Mouse (Mus musculus) spleen, adult 18-20 months (tissue): ENCODE results near the gene Afp.

Experiments used
- DNase-seq, 2 experiments: peaks; one replicate each; pipeline ENCODE4 v3.0.0; 2022; ENCODE audit warnings: mixed read lengths in 2 of 2

Afp gene

GRCm38 (mm10) chr5:90509828-90510592 lies 19.5 kb downstream of the Afp start:
- DNase-seq = no peak

DNA sequence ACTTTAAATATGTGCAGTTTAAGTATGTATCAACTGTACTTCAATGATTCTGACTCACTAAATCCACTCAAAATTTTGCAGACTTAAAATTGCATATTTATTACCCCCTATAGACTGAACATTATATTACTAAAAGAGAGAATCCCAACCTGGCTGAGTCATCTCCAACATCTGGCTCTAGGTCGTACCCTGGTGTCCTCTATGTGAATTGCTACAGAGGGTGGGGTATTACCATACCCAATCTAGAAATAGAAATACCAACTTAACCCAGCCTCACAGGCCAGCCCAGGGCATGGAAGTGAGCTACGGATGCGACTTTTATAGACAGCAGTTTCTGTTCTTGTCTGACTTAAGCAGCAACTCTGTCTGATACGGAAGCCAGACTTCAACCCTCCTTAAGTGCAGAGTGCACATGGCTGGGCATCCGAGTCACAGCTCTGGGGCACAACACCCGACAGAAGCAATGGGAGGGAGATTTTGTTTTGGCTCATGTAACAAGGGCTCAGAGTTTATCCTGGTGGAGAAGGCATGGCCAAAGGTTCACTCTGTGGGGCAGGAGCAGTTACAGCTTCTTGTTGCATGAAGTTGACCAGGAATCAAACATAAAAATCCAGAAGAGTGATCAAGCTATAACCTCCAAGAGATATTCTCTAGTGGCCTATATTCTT lies 21.9 kb downstream of the Afp start:
- DNase-seq = no peak

DNA sequence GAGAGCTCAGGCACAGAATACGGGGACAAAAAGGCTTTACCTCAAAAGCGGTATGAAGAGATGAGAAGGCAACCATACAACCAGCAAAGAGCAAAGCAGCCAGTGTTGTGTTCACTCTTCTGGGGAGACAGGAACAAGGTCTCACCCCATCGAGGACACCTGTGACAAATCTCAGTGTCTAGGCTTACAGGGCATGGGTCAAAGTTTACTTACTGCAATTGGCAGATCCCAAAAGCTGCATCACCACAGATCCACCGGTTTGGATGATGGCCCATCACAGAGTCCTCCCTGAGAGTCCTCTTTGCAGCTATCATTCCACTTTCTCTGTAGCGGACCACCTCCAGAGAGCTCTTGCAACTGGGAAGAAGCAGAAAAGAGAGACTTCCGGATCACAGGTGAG lies 25.0 kb downstream of the Afp start:
- DNase-seq = no peak

DNA sequence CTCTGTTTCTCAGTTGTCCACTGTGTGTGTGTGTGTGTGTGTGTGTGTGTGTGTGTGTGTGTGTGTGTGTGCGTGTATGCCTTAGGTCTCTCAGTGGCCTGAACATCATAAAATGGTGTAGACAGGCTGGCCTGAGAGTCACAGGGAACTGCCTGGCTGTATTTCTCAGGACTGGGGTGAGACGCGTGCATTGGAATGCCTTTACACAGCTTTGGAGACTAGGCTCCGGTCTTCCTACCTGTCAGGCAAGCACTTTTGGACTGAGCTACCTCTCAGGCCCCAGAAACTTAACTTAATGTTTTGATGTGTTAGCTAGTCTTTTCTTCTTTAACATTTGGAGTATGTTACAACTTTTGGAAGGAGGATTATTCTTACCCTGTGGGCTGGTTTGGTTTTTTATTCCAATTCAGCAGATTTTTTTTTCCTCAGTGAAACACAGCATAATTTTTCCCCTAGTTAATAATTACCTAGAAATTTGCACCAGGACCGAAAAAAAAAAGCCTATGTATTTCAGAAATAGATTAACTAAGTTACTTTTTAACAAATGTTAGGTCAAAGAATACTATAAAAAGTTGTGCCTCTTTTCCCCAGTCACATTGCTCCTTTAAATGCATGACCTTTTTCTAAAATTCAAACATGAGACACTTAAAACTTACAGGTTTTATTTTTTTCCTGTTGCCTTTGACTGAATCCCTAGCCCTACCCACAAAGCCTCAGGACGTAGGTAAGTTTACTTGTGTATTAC lies 28.0 kb downstream of the Afp start, which contains the start of gene Afm:
Gene Afm (plus strand): TSS at position 577 of the 745 bp plus-strand sequence.
- DNase-seq = no peak

DNA sequence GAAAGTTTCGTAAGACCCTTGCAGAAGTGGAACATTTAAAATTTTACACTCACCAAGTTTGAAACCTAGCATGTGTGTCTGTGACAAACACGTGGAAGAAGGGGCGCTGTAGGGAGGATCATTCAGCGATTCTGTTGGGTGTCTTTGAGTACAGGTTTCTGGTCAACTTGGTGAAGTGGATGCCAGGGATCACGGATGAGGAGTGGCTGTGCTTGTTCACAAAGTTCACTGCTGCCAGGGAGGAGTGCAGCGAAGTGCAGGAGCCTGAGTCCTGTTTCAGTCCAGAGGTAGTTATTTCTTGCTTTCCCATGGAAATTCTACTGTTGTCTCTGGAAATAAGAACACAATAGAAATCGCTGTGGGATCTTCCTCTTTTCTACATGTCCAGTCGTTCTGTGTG lies 60.7 kb downstream of the Afp start:
- DNase-seq = no peak

- DNase-seq = no peak
Observed at GRCm38 (mm10) chr5:90556052-90556451, 65.5 kb downstream of the Afp start.
